Mouse (Mus musculus) midbrain, postnatal 0 days (tissue): Measurements from ENCODE around the gene Vmn1r1. TPM values are rescaled to one million over a fixed set of nuclear protein-coding genes. Genes with fewer than 3 reads are reported as not detected.
"Not testable (repeated sequence)": the region's sequence is repeated elsewhere in the genome, so short reads cannot be mapped to it uniquely, and the experiment has no call there.

Source experiments
- ATAC-seq: fragments of 200-750 bp; cut with Nextera tagmentation; 2 replicates; pipeline ENCODE4 v1.8.0; 2017; ENCODE audit warnings: moderate number of reproducible peaks, mild to moderate bottlenecking, moderate TSS enrichment, moderate library complexity; ENCODE audit not compliant: low FRiP score
- DNase-seq: peaks from one replicate; pipeline ENCODE4 v3.0.0-alpha.2; 2015; ENCODE audit warnings: low spot score
- H3K27ac ChIP-seq: fragments of 300-500 bp; sonication (generic); 2 replicates; pipeline ENCODE4 v1.5.1; 2014; ENCODE audit warnings: low read depth, mild to moderate bottlenecking, low read length, mixed read lengths
- H3K27me3 ChIP-seq: fragments of 300-500 bp; sonication (generic); 2 replicates; pipeline ENCODE4 v1.6.1; 2014; ENCODE audit warnings: low read length, control low read depth, mixed read lengths; ENCODE audit not compliant: insufficient read depth
- H3K36me3 ChIP-seq: fragments of 300-500 bp; sonication (generic); 2 replicates; pipeline ENCODE4 v1.6.1; 2014; ENCODE audit warnings: low read length, control low read depth, mixed read lengths; ENCODE audit not compliant: insufficient read depth
- H3K4me1 ChIP-seq: fragments of 300-500 bp; sonication (generic); 2 replicates; pipeline ENCODE4 v1.6.1; 2014; ENCODE audit warnings: mild to moderate bottlenecking, control low read depth, antibody characterized with exemption, low read length, mixed read lengths; ENCODE audit not compliant: insufficient read depth
- H3K4me2 ChIP-seq: fragments of 300-500 bp; sonication (generic); 2 replicates; pipeline ENCODE4 v1.6.1; 2014; ENCODE audit warnings: low read depth, mild to moderate bottlenecking, low read length, mixed read lengths; ENCODE audit not compliant: poor library complexity, severe bottlenecking
- H3K4me3 ChIP-seq: fragments of 300-500 bp; sonication (generic); 2 replicates; pipeline ENCODE4 v1.5.1; 2014; ENCODE audit warnings: low read depth, mild to moderate bottlenecking, low read length, moderate library complexity
- H3K9ac ChIP-seq: fragments of 300-500 bp; sonication (generic); replicated peaks from 2 replicates; pipeline ENCODE4 v1.6.1; 2014; ENCODE audit warnings: mild to moderate bottlenecking, low read length, moderate library complexity, mixed read lengths; ENCODE audit not compliant: poor library complexity, severe bottlenecking
- H3K9me3 ChIP-seq: fragments of 300-500 bp; sonication (generic); 2 replicates; pipeline ENCODE4 v1.6.1; 2016; ENCODE audit warnings: low read length, control low read depth
- CTCF ChIP-seq: IDR thresholded peaks from 2 replicates; pipeline ENCODE4 v1.5.1; 2016; ENCODE audit warnings: antibody characterized with exemption, mild to moderate bottlenecking
- WGBS: fragments of 180-500 bp; shearing (Covaris S2); extraction: QIAGEN DNeasy Blood & Tissue Kit; methylation state at CpG from one replicate; pipeline ENCODE4 v1.1.7; 2014; 5-methylcytosine and 5-hydroxymethylcytosine counted together
- polyA plus RNA-seq: library from polyadenylated mRNA; unstranded; fragments of >200 nt; fragmentation: Nextera tagmentation; extraction: Ambion mirVana; gene quantifications from 2 replicates; pipeline ENCODE4 v1.2.1, GENCODE M21; 2015
- total RNA-seq: library from RNA; depleted of rRNA; stranded (reverse); fragments of >200 nt; gene quantifications from 2 replicates; pipeline ENCODE4 v1.2.3, GENCODE M21; 2014

Vmn1r1 gene
- total and polyA plus RNA-seq, 2 experiments from 2014 or later, result not detected

DNA sequence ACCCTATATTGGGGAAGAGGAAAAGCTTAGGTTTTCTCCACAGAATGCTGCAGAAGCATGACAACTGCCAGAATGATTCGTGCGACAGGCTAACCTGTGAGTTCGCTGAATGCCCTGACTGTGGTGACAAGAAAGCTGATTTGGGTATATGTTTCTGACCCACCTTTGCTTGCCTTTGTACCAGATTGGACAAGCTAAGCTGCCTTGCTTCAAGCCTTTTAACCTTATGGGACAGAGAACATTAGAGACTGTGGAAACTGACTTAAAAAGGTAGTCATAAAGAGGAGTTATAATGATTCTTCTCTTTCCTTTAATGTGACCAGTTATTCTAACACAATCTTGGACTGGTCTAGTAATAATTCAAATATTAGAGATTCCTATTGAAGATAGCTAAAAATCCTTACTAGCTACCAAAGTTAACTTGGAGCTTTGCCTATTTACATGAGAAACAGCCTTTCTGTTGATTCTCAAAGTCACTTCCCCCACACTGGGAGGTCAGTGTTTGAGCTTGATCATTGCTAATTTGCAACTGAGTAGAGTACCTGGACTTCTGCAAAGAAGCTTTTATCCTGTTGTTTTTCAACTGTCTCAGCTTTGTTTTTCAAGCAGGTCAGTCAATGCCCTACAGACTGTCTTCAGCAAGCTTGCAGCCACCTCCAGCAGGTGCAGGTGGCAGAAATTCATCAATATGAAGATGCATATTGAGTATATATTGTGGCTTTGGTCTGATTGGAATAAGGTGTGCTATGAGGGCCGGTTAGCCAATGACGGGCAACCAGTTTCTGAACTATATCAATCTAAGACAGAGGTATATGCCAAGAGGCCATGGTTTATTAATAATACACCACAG lies 17.4 kb upstream of the Vmn1r1 start:
- Histone ChIP-seq H3K4me1 (no peaks in the 10 kb centered on the region), H3K9ac (no peak overlapping the region), H3K4me2 (no peak overlapping the region), H3K27me3 (no peaks in the 10 kb centered on the region), H3K4me3 (no peak overlapping the region), H3K36me3 (no peaks in the 10 kb centered on the region), H3K9me3 (no peaks in the 10 kb centered on the region), H3K27ac (no peak overlapping the region)
- no peak for ATAC-seq
- TF ChIP-seq CTCF, result no peak
- no peak for DNase-seq
- 70% methylated on average over 5 of the region's 5 CpGs for WGBS

- ATAC-seq, DNase-seq, H3K4me1 ChIP-seq, H3K4me3 ChIP-seq, H3K9ac ChIP-seq, H3K4me2 ChIP-seq, H3K36me3 ChIP-seq, H3K27me3 ChIP-seq, H3K9me3 ChIP-seq, H3K27ac ChIP-seq: not testable (repeated sequence)
- WGBS, result 95% methylated on average over 19 of the region's 19 CpGs
Measured at GRCm38 (mm10) chr1:182176985-182177384, 12.7 kb upstream of the Vmn1r1 start.

DNA sequence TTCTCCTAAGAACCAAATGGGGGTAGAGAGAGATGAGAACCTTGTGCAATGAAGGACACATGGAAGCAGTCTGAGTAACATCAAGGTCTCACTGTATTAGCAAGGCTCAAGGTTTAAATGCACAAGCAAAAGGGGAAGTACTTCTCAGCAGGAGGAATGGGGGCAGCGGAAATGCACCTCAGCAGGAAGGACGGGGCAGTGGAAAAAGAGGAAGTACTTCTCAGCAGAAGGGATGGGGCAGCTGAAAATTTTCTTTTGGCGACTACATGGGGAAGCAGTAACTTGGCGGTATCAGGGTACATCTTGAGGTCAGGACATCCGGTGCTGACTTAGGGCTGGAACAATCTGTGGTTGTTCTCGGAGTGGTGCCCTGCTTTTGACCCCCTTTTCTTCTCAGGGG lies 5.9 kb upstream of the Vmn1r1 start:
- not testable (repeated sequence) for H3K36me3 ChIP-seq, H3K4me3 ChIP-seq, H3K4me2 ChIP-seq, H3K9ac ChIP-seq, H3K9me3 ChIP-seq, H3K4me1 ChIP-seq, H3K27me3 ChIP-seq, H3K27ac ChIP-seq, ATAC-seq, DNase-seq
- WGBS, result 89% methylated on average over 6 of the region's 6 CpGs

DNA sequence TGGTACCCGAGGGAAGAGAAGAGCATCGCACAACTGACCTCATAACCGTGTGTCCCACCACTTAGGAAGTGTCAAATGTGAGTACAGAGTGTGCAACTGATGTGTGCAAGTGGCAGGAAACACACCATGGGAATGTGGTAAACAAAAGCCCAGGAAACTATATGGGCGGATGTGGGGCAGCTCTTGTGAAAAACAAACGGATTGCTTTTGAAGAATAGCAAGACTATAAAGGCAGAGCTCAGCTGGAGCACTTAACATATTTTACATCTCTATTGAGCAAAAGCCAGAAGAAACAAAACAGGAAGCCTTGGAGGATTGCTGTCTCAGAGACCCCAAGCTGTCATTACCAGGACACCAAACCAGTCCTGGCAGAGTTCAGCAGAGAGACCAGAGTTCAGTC lies 1.3 kb downstream of the Vmn1r1 start:
- DNase-seq (no peak), ATAC-seq (no peak)
- no peak overlapping the region for H3K9ac ChIP-seq
- WGBS, result 38% methylated on average over 5 of the region's 5 CpGs
- no peak overlapping the region for H3K4me3 ChIP-seq
- no peaks in the 10 kb centered on the region for H3K36me3 ChIP-seq
- no peak for TF ChIP-seq CTCF
- H3K27ac ChIP-seq, result no peak overlapping the region
- no peak overlapping the region for H3K4me2 ChIP-seq
- H3K9me3 ChIP-seq, result no peaks in the 10 kb centered on the region
- H3K4me1 ChIP-seq, result no peaks in the 10 kb centered on the region
- no peaks in the 10 kb centered on the region for H3K27me3 ChIP-seq

DNA sequence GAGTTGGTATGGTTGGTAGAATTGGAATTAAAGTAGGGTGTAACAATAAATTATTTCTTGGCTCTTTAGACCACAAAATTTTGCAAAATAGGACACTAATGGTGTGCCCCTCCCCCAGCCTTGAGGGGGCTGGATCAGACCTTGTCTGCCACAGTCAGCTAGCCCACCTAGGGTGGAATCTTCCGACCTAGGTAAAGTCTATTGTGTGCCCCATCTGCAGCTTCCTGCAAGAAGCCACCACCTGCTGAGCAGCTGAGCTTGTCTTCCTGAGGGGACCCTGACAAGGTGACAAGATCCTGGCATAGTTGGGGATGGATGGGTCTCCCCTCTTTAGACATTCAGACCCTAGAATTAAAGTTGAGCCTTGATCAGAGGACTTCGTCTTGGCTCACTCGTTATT lies 4.7 kb downstream of the Vmn1r1 start:
- Histone ChIP-seq H3K4me3 (no peak overlapping the region), H3K27ac (no peak overlapping the region), H3K36me3 (no peaks in the 10 kb centered on the region), H3K4me1 (no peaks in the 10 kb centered on the region), H3K9me3 (no peaks in the 10 kb centered on the region), H3K4me2 (no peak overlapping the region), H3K9ac (no peak overlapping the region), H3K27me3 (no peaks in the 10 kb centered on the region)
- no peak for DNase-seq
- no peak for TF ChIP-seq CTCF
- WGBS, result 76% methylated on average over 3 of the region's 3 CpGs
- no peak for ATAC-seq

DNA sequence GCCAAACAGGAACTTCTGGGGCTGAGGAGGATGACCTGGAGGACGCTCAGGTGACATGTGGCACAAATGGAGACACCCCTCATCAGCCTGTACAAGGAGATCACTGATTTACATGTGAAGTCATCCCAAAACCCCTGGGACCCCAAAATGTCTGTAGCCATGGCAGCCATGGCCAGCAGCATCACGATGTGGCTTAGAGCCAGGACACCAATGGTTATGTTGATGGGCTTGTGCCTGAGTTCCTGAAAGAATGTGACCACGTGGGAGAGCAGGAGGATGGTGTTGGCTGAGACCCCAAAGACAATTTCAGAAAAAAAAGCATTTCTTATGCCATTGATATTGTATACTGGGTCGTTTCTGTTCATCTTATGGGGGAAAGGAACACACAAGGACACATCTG lies 6.6 kb downstream of the Vmn1r1 start:
- no peak for TF ChIP-seq CTCF
- ATAC-seq (no peak), DNase-seq (peak; percentile 66)
- no peak overlapping the region for H3K4me3 ChIP-seq
- H3K9ac ChIP-seq, result no peak overlapping the region
- H3K9me3 ChIP-seq, result no peaks in the 10 kb centered on the region
- H3K4me1 ChIP-seq, result no peaks in the 10 kb centered on the region
- no peak overlapping the region for H3K4me2 ChIP-seq
- H3K27me3 ChIP-seq, result no peaks in the 10 kb centered on the region
- 56% methylated on average over 4 of the region's 4 CpGs for WGBS
- H3K36me3 ChIP-seq, result no peaks in the 10 kb centered on the region
- H3K27ac ChIP-seq, result no peak overlapping the region
